Mouse (Mus musculus): ENCODE measurements around the gene Olfr282.

Gene Olfr282

GRCm38 (mm10) chr15:98474958-98475357 lies 43.9 kb downstream of the Olfr282 start:
- in situ Hi-C loops (cut with MboI, MseI): loop anchor here (10.0 kb wide), 2 partner anchors 460 to 590 kb away; no protein-coding TSS in a partner anchor

DNA sequence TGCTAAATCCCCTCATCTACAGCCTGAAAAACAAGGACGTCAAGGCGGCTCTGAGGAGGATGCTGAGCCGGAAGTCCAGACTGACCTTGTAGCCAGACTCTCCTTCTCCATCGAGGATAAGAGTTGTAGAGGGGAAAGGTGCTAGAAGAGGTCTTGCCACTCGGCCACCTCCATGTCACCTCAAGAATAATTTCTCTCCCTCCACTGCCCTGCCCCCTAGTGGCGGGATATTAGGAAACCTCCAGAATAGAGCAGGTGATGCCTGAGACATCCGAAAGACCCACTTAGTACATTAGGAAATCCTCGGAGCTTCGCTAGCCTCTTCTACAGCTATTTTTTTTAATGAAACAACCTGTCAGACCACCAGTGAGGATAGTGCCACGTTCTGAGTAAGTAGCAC lies 44.4 kb downstream of the Olfr282 start:
- in situ Hi-C loops (cut with MboI, MseI): loop anchor here (10.0 kb wide), 2 partner anchors 461 to 591 kb away; no protein-coding TSS in a partner anchor

DNA sequence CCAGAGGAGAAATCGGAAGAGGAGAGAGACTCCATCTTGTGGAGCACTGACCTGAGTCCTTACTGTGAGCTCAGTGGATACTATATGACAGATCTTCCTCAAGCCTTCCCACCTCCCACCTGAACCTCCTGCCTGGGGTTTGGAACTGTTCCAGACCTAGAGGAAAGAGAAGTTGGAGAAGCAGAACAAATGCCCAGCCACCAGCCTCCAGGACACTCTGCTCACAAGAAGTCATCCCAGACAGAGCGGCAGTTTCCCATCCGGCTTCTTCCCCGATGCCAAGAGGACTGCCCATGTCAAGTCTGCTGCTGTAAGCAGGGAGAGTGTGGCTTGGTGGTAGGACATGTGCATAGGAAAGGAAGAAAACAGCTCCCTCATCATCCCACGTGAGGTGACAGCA lies 45.3 kb downstream of the Olfr282 start:
- in situ Hi-C loops (cut with MboI, MseI): loop anchor here (10.0 kb wide), 2 partner anchors 461 to 591 kb away; no protein-coding TSS in a partner anchor

DNA sequence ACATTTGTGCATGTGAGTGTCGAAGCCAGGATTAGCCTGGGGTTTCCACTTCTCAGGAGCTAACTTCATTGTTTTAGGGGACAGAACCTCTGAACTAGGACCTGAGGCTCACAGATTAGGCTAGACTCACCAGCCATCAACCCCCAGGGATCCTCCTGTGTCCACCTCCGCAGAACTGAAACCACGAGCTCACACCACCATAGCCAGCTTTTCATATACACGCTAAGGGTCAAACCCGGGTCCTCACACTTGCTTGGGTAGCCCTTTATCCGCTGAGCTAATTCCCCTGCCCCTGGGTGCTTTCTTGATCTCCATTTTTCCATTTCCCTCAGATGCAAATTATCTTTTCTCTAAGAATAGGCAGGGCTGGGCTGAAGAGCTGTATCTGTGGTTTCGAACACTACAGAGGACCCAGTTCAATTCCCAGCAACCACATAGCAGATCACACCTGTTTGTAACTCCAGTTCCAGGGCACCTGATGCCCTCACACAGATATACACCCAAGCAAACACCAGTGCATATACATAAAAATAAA lies 48.6 kb downstream of the Olfr282 start:
- in situ Hi-C loops (cut with MboI, MseI): loop anchor here (10.0 kb wide), 2 partner anchors 465 to 595 kb away; no protein-coding TSS in a partner anchor

GRCm38 (mm10) chr15:98482701-98483100 lies 51.7 kb downstream of the Olfr282 start, which contains the start of gene Lalba:
Gene Lalba (minus strand): TSS chr15:98482721.
- in situ Hi-C loops (cut with MboI, MseI): no loop called here

DNA sequence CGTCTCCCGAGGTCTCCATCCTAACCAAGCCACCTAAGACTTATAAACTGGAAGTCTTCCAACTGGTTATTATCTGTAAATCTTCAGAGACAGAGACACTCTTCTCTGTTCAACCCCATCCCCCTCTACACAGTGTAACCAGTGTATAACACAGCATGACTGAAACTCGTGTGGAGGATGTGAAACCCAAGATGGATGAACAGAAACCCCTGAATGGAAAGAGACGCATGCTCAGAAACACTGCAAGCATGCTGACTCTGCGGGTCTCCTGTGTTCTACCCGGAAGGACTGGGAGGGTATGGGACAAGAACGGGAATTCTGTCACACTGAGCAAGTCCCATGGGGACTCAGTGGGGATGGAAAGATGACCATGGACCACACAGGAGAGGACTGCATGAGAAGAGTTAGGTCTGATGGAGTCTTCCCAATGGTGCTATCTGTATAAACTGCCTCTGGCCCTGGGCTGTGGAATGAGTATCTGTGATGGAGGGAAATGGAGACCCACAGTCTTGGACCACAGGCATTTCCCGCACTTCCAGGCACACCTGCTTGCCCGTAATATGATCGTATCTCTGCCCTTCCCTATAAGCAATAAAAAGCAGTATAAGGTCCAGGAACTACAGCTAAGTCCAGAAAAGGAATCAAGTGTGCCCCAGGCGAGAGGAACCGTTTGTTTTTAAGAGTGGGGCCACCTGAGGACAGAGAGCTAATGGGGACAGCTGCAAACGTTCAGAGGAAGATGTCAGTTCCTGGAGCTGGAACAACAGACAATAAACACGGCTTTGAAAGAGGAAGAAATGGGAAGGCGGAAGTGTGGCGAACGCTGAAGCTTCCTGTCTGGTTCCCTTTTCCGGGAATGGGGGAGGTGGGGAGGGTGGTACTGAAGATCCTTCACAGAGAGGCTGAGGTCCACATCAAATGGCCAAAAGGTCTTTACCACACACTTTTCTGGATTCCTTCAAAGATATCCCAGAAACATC lies 53.2 kb downstream of the Olfr282 start:
- in situ Hi-C loops (cut with MboI, MseI): no loop called here

DNA sequence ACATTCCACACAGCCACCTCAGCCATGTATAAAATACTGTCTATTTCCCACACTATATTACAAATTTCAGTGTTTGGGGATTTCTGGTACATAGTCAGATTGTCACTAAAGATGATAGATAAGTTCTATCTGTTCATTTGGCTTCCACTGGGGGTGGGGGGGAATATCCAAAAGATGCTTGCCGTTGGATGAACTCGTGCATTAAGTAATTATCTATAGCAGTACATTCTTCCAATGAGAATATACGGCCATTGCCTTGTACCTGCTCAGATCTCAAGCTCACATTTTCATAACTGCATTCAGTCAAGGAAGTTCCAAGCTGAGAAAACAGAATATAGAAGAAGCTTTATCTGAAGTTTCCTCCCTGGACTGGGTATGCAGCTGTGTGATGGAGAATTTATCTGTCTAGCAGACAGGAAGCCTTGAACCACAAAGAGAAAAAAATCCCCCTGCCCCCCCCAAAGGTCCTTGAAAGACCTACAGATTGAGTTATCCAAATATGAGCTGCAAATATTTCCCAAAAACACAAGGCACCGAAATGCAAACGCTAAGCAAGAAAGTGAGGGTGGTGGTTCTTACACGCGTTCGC lies 55.5 kb downstream of the Olfr282 start:
- in situ Hi-C loops (cut with MboI, MseI): no loop called here
